Mouse (Mus musculus) common myeloid progenitor, adult 5-6 weeks (primary cell): Measurements from ENCODE around the gene Nebl. TPM values are rescaled to one million over a fixed set of nuclear protein-coding genes. Genes with fewer than 3 reads are reported as not detected.

ENCODE experiments used
- ATAC-seq: replicated peaks from 2 replicates; pipeline ENCODE4 v1.8.0; 2016; ENCODE audit warnings: low read depth, mild to moderate bottlenecking, moderate TSS enrichment, inconsistent platforms; ENCODE audit not compliant: poor library complexity, severe bottlenecking
- total RNA-seq: library from RNA; stranded (forward); fragments of 200-1000, 187-1606 nt; gene quantifications from 2 replicates; pipeline ENCODE4 v1.2.3, GENCODE M21; 2017

Nebl gene
- total RNA-seq, 1 experiment from 2014 or later: 0.18 TPM

GRCm38 (mm10) chr2:17525739-17526526 lies 205.3 kb downstream of the Nebl start:
- ATAC-seq: no peak

- ATAC-seq: no peak
Measured at GRCm38 (mm10) chr2:17525211-17525610, 206.1 kb downstream of the Nebl start.

- no peak for ATAC-seq
Measured at GRCm38 (mm10) chr2:17524205-17524978, 206.9 kb downstream of the Nebl start.

- ATAC-seq: no peak
Measured at GRCm38 (mm10) chr2:17523791-17524190, 207.5 kb downstream of the Nebl start.

GRCm38 (mm10) chr2:17515686-17516085 lies 215.6 kb downstream of the Nebl start:
- no peak for ATAC-seq

GRCm38 (mm10) chr2:17514765-17515164 lies 216.5 kb downstream of the Nebl start:
- no peak for ATAC-seq

GRCm38 (mm10) chr2:17509942-17510341 lies 221.3 kb downstream of the Nebl start:
- ATAC-seq: no peak

GRCm38 (mm10) chr2:17507362-17507761 lies 223.9 kb downstream of the Nebl start:
- peak; percentile 50; the same call in 1 of the 2 replicates for ATAC-seq

GRCm38 (mm10) chr2:17504115-17504774 lies 227.0 kb downstream of the Nebl start:
- ATAC-seq: no peak

- no peak for ATAC-seq
Measured at GRCm38 (mm10) chr2:17501075-17501474, 230.2 kb downstream of the Nebl start.

- no peak for ATAC-seq
Measured at GRCm38 (mm10) chr2:17465517-17466174, 265.6 kb downstream of the Nebl start.

GRCm38 (mm10) chr2:17460434-17460833 lies 270.8 kb downstream of the Nebl start:
- ATAC-seq: no peak

GRCm38 (mm10) chr2:17453676-17454075 lies 277.6 kb downstream of the Nebl start:
- no peak for ATAC-seq

- ATAC-seq: no peak
Measured at GRCm38 (mm10) chr2:17448341-17448740, 282.9 kb downstream of the Nebl start.

GRCm38 (mm10) chr2:17443581-17443980 lies 287.7 kb downstream of the Nebl start:
- no peak for ATAC-seq

- ATAC-seq: peak; percentile 72
Measured at GRCm38 (mm10) chr2:17438317-17438716, 292.9 kb downstream of the Nebl start.

- no peak for ATAC-seq
Measured at GRCm38 (mm10) chr2:17436739-17437440, 294.4 kb downstream of the Nebl start.

GRCm38 (mm10) chr2:17435217-17435616 lies 296.0 kb downstream of the Nebl start:
- no peak for ATAC-seq

GRCm38 (mm10) chr2:17429028-17429427 lies 302.2 kb downstream of the Nebl start:
- no peak for ATAC-seq

GRCm38 (mm10) chr2:17428156-17428555 lies 303.1 kb downstream of the Nebl start:
- ATAC-seq: no peak
